Mouse (Mus musculus) B cell, adult 67 days (primary cell): ENCODE results near the gene Gm4131. TPM values are rescaled to one million over a fixed set of nuclear protein-coding genes. Genes with fewer than 3 reads are reported as not detected.

Experiments
- total RNA-seq, 2 experiments: library from RNA; stranded (reverse); gene quantifications; 4 replicates each; pipeline ENCODE4 v1.2.4; 2023

The Gm4131 gene
- total RNA-seq, result not detected

GRCm38 (mm10) chr14:62566821-62567220 is at the start of gene Gm4131:
Gm4131 (minus strand) TSS chr14:62566921.

GRCm38 (mm10) chr14:62555309-62555829 is 11.4 kb downstream of the Gm4131 start, which contains the start of gene Fam124a:
Fam124a (plus strand) TSS chr14:62555737.

GRCm38 (mm10) chr14:62456239-62456747 is 110.4 kb downstream of the Gm4131 start, which contains the start of gene Gucy1b2:
Gucy1b2 (minus strand) TSS chr14:62456289.

Other genes with a start within 250 kb of the Gm4131 start
- gene Gucy1b2, start 110.6 kb downstream of the Gm4131 start, total RNA-seq, result not detected
- not detected for gene Fam124a, start 11.2 kb downstream of the Gm4131 start, total RNA-seq
- not detected for gene Serpine3, start 96.7 kb upstream of the Gm4131 start, total RNA-seq
- gene Ints6, start 194.2 kb upstream of the Gm4131 start, total RNA-seq, result 10 to 100 TPM; 77.2 to 97.0 TPM